8 mouse cellular contexts compared by ENCODE assay signal in the genomic region with DNA sequence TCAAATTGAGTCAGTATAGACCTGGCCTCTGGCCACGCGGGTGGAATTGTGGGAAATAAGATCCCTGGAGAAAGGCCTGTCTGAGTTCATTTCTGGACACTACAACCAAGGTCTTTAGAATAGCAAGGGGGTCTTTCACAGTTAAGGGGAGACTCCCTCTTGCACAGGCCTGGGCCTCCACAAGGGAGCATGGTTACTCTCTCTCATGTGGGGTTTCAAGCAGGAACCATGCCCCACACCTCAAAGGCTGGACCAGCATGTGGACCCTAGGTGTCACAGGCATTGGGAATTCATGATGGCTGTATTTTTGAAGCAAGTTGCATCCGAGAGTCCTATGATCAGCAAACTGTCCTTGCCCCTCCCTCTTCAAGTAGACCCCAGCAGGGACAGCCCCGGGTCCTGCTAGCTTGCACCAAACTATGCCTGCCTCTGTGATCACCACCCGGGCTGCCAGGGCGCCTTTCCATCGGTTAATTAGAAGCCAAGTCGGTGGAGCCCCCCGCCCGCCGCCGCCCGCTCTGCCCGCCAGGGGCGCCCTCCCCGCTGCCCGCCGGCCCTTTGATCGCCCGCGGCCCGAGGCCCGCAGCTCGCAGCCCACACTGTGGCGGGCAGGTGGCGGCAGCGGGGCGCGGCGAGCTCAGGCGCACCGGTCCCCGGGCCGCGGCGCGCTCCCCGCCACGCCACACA.
DNase-seq lines count a peak whose midpoint lies in the region; ATAC-seq and TF ChIP-seq lines count a peak whose summit lies in the region.

No protein-coding gene starts in this region.

- H3K4me2 ChIP-seq in intestine, embryonic 14.5 days (ENCODE audit: low read length) = peak overlapping the region; percentile 53
- H3K4me2 ChIP-seq in stomach, postnatal 0 days (replicated peaks; ENCODE audit: low read depth) = peak overlapping the region; percentile 20

- peak; percentile 42 for DNase-seq in adrenal gland, postnatal 10 days
- no peak for DNase-seq in adrenal gland, adult 18-20 months (ENCODE audit: low spot score in 2 of 2)
- peak; percentile 9 for DNase-seq in right cerebral cortex, postnatal 14 days
- no peak for DNase-seq in right cerebral cortex, adult 18-20 months
- peak; percentile 81 for DNase-seq in intestine, embryonic 14.5 days (ENCODE audit: low spot score)
- peak; percentile 13 for DNase-seq in lung, postnatal 14 days
- peak; percentile 34 for DNase-seq in stomach, postnatal 0 days (ENCODE audit: low spot score)
- DNase-seq in spleen, adult 12 weeks (ENCODE audit: low spot score) = no peak

- H3K4me3 ChIP-seq in intestine, embryonic 14.5 days (ENCODE audit: low read depth, low read length) = peak overlapping the region; percentile 21
- H3K4me3 ChIP-seq in stomach, postnatal 0 days (ENCODE audit: low read depth, low read length) = 0 out of 2 replicates have a peak overlapping the region, but pooled peaks have one; percentile 4

- no peak overlapping the region for H3K9ac ChIP-seq in intestine, embryonic 14.5 days (ENCODE audit: low read length)
- no peak overlapping the region for H3K9ac ChIP-seq in stomach, postnatal 0 days (ENCODE audit: low read length)

- peaks cover 28% of the 10 kb centered on the region for H3K27me3 ChIP-seq in intestine, embryonic 14.5 days (replicated peaks; ENCODE audit: control insufficient read depth, insufficient read depth, low read length)
- no peaks in the 10 kb centered on the region for H3K27me3 ChIP-seq in stomach, postnatal 0 days (ENCODE audit: control insufficient read depth, insufficient read depth, low read length)

- 6% methylated on average over 39 of the region's 39 CpGs for WGBS in intestine, embryonic 14.5 days
- 12% methylated on average over 24 of the region's 39 CpGs for WGBS in stomach, postnatal 0 days

- no peaks in the 10 kb centered on the region for H3K36me3 ChIP-seq in intestine, embryonic 14.5 days (ENCODE audit: control insufficient read depth, insufficient read depth, low read length)
- no peaks in the 10 kb centered on the region for H3K36me3 ChIP-seq in stomach, postnatal 0 days (ENCODE audit: control insufficient read depth, insufficient read depth, low read length)

- TF ChIP-seq CTCF in stomach, postnatal 0 days (IDR thresholded peaks at IDR 0.05; ENCODE audit: low read depth) = peak; percentile 39

- no peaks in the 10 kb centered on the region for H3K9me3 ChIP-seq in intestine, embryonic 14.5 days (ENCODE audit: control insufficient read depth, low read length)
- H3K9me3 ChIP-seq in stomach, postnatal 0 days (ENCODE audit: control insufficient read depth, low read length) = no peaks in the 10 kb centered on the region

- H3K27ac ChIP-seq in intestine, embryonic 14.5 days (ENCODE audit: low read depth) = no peak overlapping the region
- H3K27ac ChIP-seq in stomach, postnatal 0 days (replicated peaks) = no peak overlapping the region

- H3K4me1 ChIP-seq in intestine, embryonic 14.5 days (replicated peaks; ENCODE audit: control insufficient read depth, insufficient read depth, low read length) = peaks cover 15% of the 10 kb centered on the region
- H3K4me1 ChIP-seq in stomach, postnatal 0 days (replicated peaks; ENCODE audit: control insufficient read depth, insufficient read depth) = no peaks in the 10 kb centered on the region

- no peak for TF ChIP-seq EP300 in stomach, postnatal 0 days (optimal IDR thresholded peaks at IDR 0.05)

- ATAC-seq in intestine, embryonic 14.5 days (replicated peaks; ENCODE audit: low FRiP score, low TSS enrichment, low read depth) = no peak; the same call in 1 of the 2 replicates
- ATAC-seq in stomach, postnatal 0 days (ENCODE audit: low FRiP score, low TSS enrichment) = no peak

Comparison
In these comparisons a context has a peak if more than half of its experiments do, and no peak if none do; other contexts are left out.
1. DNase-seq: peak in adrenal gland, postnatal 10 days (single experiment), right cerebral cortex, postnatal 14 days (single experiment), intestine, embryonic 14.5 days (single experiment), lung, postnatal 14 days (single experiment) and stomach, postnatal 0 days (single experiment); none in adrenal gland, adult 18-20 months (0 of 2), right cerebral cortex, adult 18-20 months (single experiment) and spleen, adult 12 weeks (single experiment).